ENCODE assay signal across 18 mouse cellular contexts in genomic region chr10:120826381-120826780, GRCm38 (mm10).
DNase-seq lines count a peak whose midpoint lies in the region; ATAC-seq and TF ChIP-seq lines count a peak whose summit lies in the region.
"Had no signal": no experiment of that assay in that cellular context is flagged by ENCODE, and none has a peak within 500 bp of the region (broad histone marks: within the 10 kb centered on the region; RNA-seq: fewer than 3 reads in every experiment).

No protein-coding gene starts in this region.

- no peak for TF ChIP-seq CTCF in hindbrain, postnatal 0 days (IDR thresholded peaks at IDR 0.05; ENCODE audit: low read depth)

- peak; percentile 69 for DNase-seq in midbrain, embryonic 11.5 days (ENCODE audit: low spot score, missing footprints)
- DNase-seq in hindbrain, postnatal 0 days (ENCODE audit: low spot score), result no peak
- no peak for DNase-seq in kidney, postnatal 14 days
- DNase-seq in left cerebral cortex, adult 9 months (ENCODE audit: low spot score in 2 of 2), result no peak
- DNase-seq: cerebellum, postnatal 25 days; gastrocnemius, postnatal 36 days; lung, embryonic 14.5 days; thymus, postnatal 4 days had no signal

- no peaks in the 10 kb centered on the region for H3K36me3 ChIP-seq in midbrain, embryonic 11.5 days (ENCODE audit: control insufficient read depth, insufficient read depth, low read length)
- H3K36me3 ChIP-seq in midbrain, embryonic 15.5 days (replicated peaks), result no peaks in the 10 kb centered on the region
- H3K36me3 ChIP-seq in embryonic facial prominence, embryonic 12.5 days, result no peaks in the 10 kb centered on the region
- no peaks in the 10 kb centered on the region for H3K36me3 ChIP-seq in forebrain, embryonic 16.5 days (ENCODE audit: control insufficient read depth, insufficient read depth)
- no peaks in the 10 kb centered on the region for H3K36me3 ChIP-seq in hindbrain, postnatal 0 days (ENCODE audit: insufficient read depth, low read length)
- H3K36me3 ChIP-seq: hindbrain, embryonic 12.5 days; intestine, embryonic 15.5 days; kidney, embryonic 15.5 days; liver, embryonic 12.5 days; neural tube, embryonic 12.5 days had no signal

- 87% methylated on average over 7 of the region's 7 CpGs for WGBS in midbrain, embryonic 11.5 days
- WGBS in midbrain, embryonic 15.5 days, result 74% methylated on average over 7 of the region's 7 CpGs
- 71% methylated on average over 7 of the region's 7 CpGs for WGBS in embryonic facial prominence, embryonic 12.5 days
- WGBS in forebrain, embryonic 16.5 days, result 31% methylated on average over 7 of the region's 7 CpGs
- 81% methylated on average over 7 of the region's 7 CpGs for WGBS in hindbrain, postnatal 0 days

- peaks cover 3% of the 10 kb centered on the region; the same call in 1 of the 2 replicates for H3K4me1 ChIP-seq in midbrain, embryonic 11.5 days (ENCODE audit: control insufficient read depth, insufficient read depth, low read length)
- peaks cover 15% of the 10 kb centered on the region for H3K4me1 ChIP-seq in midbrain, embryonic 15.5 days
- H3K4me1 ChIP-seq in embryonic facial prominence, embryonic 12.5 days, result peaks cover 11% of the 10 kb centered on the region
- H3K4me1 ChIP-seq in forebrain, embryonic 16.5 days (replicated peaks; ENCODE audit: control insufficient read depth, insufficient read depth, low read length), result peaks cover 18% of the 10 kb centered on the region
- H3K4me1 ChIP-seq in hindbrain, postnatal 0 days (ENCODE audit: insufficient read depth, low read length), result no peaks in the 10 kb centered on the region

- no peaks in the 10 kb centered on the region for H3K27me3 ChIP-seq in midbrain, embryonic 11.5 days (ENCODE audit: control insufficient read depth, insufficient read depth, low read length)
- no peaks in the 10 kb centered on the region for H3K27me3 ChIP-seq in midbrain, embryonic 15.5 days (replicated peaks)
- no peaks in the 10 kb centered on the region for H3K27me3 ChIP-seq in embryonic facial prominence, embryonic 12.5 days
- no peaks in the 10 kb centered on the region for H3K27me3 ChIP-seq in forebrain, embryonic 16.5 days (replicated peaks; ENCODE audit: control insufficient read depth, insufficient read depth, low read length)
- H3K27me3 ChIP-seq in hindbrain, postnatal 0 days (ENCODE audit: insufficient read depth, low read length), result no peaks in the 10 kb centered on the region
- H3K27me3 ChIP-seq: hindbrain, embryonic 12.5 days; intestine, embryonic 15.5 days; kidney, embryonic 15.5 days; liver, embryonic 12.5 days; neural tube, embryonic 12.5 days had no signal

- no peak overlapping the region for H3K27ac ChIP-seq in midbrain, embryonic 11.5 days (ENCODE audit: low read depth, low read length)
- H3K27ac ChIP-seq in midbrain, embryonic 15.5 days, result no peak overlapping the region
- 0 out of 2 replicates have a peak overlapping the region, but pooled peaks have one; percentile 30 for H3K27ac ChIP-seq in embryonic facial prominence, embryonic 12.5 days
- no peak overlapping the region for H3K27ac ChIP-seq in forebrain, embryonic 16.5 days (ENCODE audit: low read length)
- H3K27ac ChIP-seq in hindbrain, postnatal 0 days, result no peak overlapping the region
- H3K27ac ChIP-seq: hindbrain, embryonic 12.5 days; intestine, embryonic 15.5 days; kidney, embryonic 15.5 days; liver, embryonic 12.5 days; neural tube, embryonic 12.5 days had no signal

- no peak overlapping the region for H3K9ac ChIP-seq in midbrain, embryonic 11.5 days (ENCODE audit: low read length)
- no peak overlapping the region for H3K9ac ChIP-seq in midbrain, embryonic 15.5 days
- no peak overlapping the region for H3K9ac ChIP-seq in embryonic facial prominence, embryonic 12.5 days
- no peak overlapping the region for H3K9ac ChIP-seq in forebrain, embryonic 16.5 days (replicated peaks; ENCODE audit: low read depth, low read length)
- H3K9ac ChIP-seq in hindbrain, postnatal 0 days (replicated peaks; ENCODE audit: low read length), result no peak overlapping the region
- H3K9ac ChIP-seq: hindbrain, embryonic 12.5 days; intestine, embryonic 15.5 days; kidney, embryonic 15.5 days; liver, embryonic 12.5 days; lung, embryonic 14.5 days; neural tube, embryonic 12.5 days had no signal

- no peak overlapping the region for H3K4me2 ChIP-seq in midbrain, embryonic 11.5 days
- H3K4me2 ChIP-seq in midbrain, embryonic 15.5 days, result no peak overlapping the region
- no peak overlapping the region for H3K4me2 ChIP-seq in embryonic facial prominence, embryonic 12.5 days (replicated peaks)
- peak overlapping the region; percentile 57 for H3K4me2 ChIP-seq in forebrain, embryonic 16.5 days (ENCODE audit: low read length)
- no peak overlapping the region for H3K4me2 ChIP-seq in hindbrain, postnatal 0 days (ENCODE audit: low read depth, low read length)
- H3K4me2 ChIP-seq: hindbrain, embryonic 12.5 days; intestine, embryonic 15.5 days; kidney, embryonic 15.5 days; liver, embryonic 12.5 days; lung, embryonic 14.5 days had no signal

- no peak overlapping the region for H3K4me3 ChIP-seq in midbrain, embryonic 11.5 days (ENCODE audit: low read depth, low read length)
- no peak overlapping the region for H3K4me3 ChIP-seq in midbrain, embryonic 15.5 days
- no peak overlapping the region for H3K4me3 ChIP-seq in embryonic facial prominence, embryonic 12.5 days
- H3K4me3 ChIP-seq in forebrain, embryonic 16.5 days (replicated peaks; ENCODE audit: low read length), result no peak overlapping the region
- H3K4me3 ChIP-seq in hindbrain, postnatal 0 days (ENCODE audit: low read length), result no peak overlapping the region
- H3K4me3 ChIP-seq: erythroblast, embryonic 14.5 days; hindbrain, embryonic 12.5 days; intestine, embryonic 15.5 days; kidney, embryonic 15.5 days; liver, embryonic 12.5 days; neural tube, embryonic 12.5 days had no signal

- no peaks in the 10 kb centered on the region for H3K9me3 ChIP-seq in midbrain, embryonic 11.5 days (ENCODE audit: control insufficient read depth, low read length)
- no peaks in the 10 kb centered on the region for H3K9me3 ChIP-seq in midbrain, embryonic 15.5 days
- H3K9me3 ChIP-seq in embryonic facial prominence, embryonic 12.5 days, result no peaks in the 10 kb centered on the region
- H3K9me3 ChIP-seq in forebrain, embryonic 16.5 days (ENCODE audit: control insufficient read depth, low read length), result no peaks in the 10 kb centered on the region
- H3K9me3 ChIP-seq in hindbrain, postnatal 0 days (ENCODE audit: low read length), result no peaks in the 10 kb centered on the region
- H3K9me3 ChIP-seq: hindbrain, embryonic 12.5 days; intestine, embryonic 15.5 days; kidney, embryonic 15.5 days; liver, embryonic 12.5 days; neural tube, embryonic 12.5 days had no signal

- ATAC-seq in midbrain, embryonic 11.5 days (ENCODE audit: low FRiP score), result no peak
- ATAC-seq in midbrain, embryonic 15.5 days (replicated peaks), result no peak
- ATAC-seq in embryonic facial prominence, embryonic 12.5 days (ENCODE audit: insufficient number of reproducible peaks, insufficient read depth, low FRiP score, low TSS enrichment), result no peak
- ATAC-seq in forebrain, embryonic 16.5 days, result no peak
- ATAC-seq in neutrophil, adult 5-6 weeks (ENCODE audit: extremely low read depth, insufficient number of reproducible peaks, low FRiP score, poor library complexity, severe bottlenecking), result peak; percentile 57; the same call in 1 of the 2 replicates
- ATAC-seq in hindbrain, postnatal 0 days, result no peak
- ATAC-seq: intestine, embryonic 15.5 days; liver, embryonic 12.5 days had no signal
